Mouse (Mus musculus): ENCODE measurements around the gene Adgrf1. TPM values are rescaled to one million over a fixed set of nuclear protein-coding genes. Genes with fewer than 3 reads are reported as not detected.

Gene Adgrf1
- polyA plus RNA-seq, 1 experiment from 2014 or later, result not detected

DNA sequence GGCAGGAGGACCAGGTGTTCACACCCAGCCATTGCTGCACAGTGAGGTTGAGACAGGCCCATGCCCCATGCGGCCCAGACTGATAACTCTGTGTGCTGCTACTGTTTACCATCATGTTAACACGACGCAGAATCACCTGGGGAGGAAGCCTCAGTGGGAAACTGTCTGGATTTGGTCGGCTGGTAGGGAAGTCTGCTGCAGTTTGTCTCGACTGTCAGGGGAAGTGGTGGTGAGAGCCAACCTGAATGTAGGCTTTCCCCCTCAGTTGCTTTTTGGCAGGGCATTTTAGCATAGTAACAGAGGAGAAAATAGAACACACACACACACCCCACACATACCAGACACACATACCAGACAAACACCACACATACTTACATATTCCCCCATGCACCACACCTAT, 12.7 kb downstream of the Adgrf1 start:
- H3K9me3 ChIP-seq (replicated peaks; ENCODE audit: control insufficient read depth, low read length), result no peaks in the 10 kb centered on the region
- no peak overlapping the region for H3K4me2 ChIP-seq (ENCODE audit: low read length)
- no peak overlapping the region for H3K27ac ChIP-seq (ENCODE audit: low read depth, low read length)
- no peak for ATAC-seq
- DNase-seq (ENCODE audit: low spot score), result no peak
- WGBS, result 73% methylated on average over 5 of the region's 5 CpGs
- H3K36me3 ChIP-seq (ENCODE audit: control insufficient read depth, insufficient read depth, low read length), result no peaks in the 10 kb centered on the region
- H3K27me3 ChIP-seq (replicated peaks; ENCODE audit: control insufficient read depth, insufficient read depth, low read length), result no peaks in the 10 kb centered on the region
- no peak overlapping the region for H3K4me3 ChIP-seq (ENCODE audit: low read depth, low read length)
- no peak overlapping the region for H3K9ac ChIP-seq (ENCODE audit: low read length)
- no peaks in the 10 kb centered on the region for H3K4me1 ChIP-seq (ENCODE audit: control insufficient read depth, insufficient read depth, low read length)

DNA sequence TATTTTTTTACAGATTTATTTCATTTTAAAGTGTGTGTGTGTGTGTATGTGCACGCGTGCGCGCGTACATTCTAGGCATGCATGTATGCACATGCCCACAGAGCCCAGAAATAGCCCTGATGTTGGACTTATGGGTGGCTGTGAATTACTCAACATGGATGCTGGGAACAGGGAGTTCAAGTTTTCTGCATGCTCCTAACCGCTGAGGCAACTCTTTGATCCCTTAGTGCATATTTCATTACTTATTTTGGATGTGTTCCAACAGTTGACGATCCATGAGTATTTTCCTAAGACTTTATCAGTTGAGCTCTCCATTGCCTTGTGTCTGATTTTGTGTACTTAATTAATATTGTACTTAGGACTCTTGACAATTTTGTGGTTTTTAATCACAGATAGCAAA, 29.4 kb downstream of the Adgrf1 start:
- H3K27me3 ChIP-seq (replicated peaks; ENCODE audit: control insufficient read depth, insufficient read depth, low read length), result no peaks in the 10 kb centered on the region
- H3K4me3 ChIP-seq (ENCODE audit: low read depth, low read length), result no peak overlapping the region
- no peaks in the 10 kb centered on the region for H3K9me3 ChIP-seq (replicated peaks; ENCODE audit: control insufficient read depth, low read length)
- H3K9ac ChIP-seq (ENCODE audit: low read length), result no peak overlapping the region
- WGBS, result 95% methylated on average over 7 of the region's 7 CpGs
- no peaks in the 10 kb centered on the region for H3K4me1 ChIP-seq (ENCODE audit: control insufficient read depth, insufficient read depth, low read length)
- ATAC-seq (no peak), DNase-seq (ENCODE audit: low spot score) (no peak)
- H3K36me3 ChIP-seq (ENCODE audit: control insufficient read depth, insufficient read depth, low read length), result no peaks in the 10 kb centered on the region
- H3K27ac ChIP-seq (ENCODE audit: low read depth, low read length), result no peak overlapping the region
- H3K4me2 ChIP-seq (ENCODE audit: low read length), result no peak overlapping the region

DNA sequence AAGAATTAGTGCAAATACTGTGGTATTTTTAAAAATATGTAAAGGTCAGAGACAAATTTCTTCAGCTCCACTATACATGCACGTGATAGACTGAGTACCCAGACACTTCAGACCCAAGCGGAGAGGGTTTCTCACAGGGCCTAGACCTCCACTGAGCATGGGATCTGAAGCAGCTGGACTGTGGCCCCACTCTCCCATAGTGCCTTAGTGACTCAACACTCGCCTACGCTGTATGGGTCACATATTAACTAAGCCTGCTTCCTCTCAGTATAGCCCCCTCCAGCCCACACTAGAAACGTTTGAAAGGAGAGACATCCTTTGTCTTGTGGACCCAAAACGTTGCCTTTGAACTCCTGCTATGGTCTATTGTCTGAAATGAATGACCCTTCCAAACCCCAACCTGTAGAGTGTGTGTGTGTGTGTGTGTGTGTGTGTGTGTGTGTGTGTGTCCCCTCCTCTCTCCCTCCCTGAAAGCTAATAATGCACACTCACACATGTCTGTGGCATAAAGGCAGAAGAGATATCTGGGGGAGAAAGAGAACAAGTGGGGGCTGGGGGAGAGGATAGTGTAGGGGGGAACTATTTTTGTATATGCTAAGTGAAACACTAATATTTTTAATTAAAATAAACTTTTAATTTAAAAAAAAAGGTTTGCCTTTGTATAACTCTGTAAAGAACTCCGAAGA, 56.0 kb downstream of the Adgrf1 start:
- 39% methylated on average over 7 of the region's 7 CpGs for WGBS
- Histone ChIP-seq H3K9ac (ENCODE audit: low read length) (no peak overlapping the region), H3K4me2 (ENCODE audit: low read length) (peak overlapping the region; percentile 65; the same call in 1 of the 2 replicates), H3K9me3 (replicated peaks; ENCODE audit: control insufficient read depth, low read length) (no peaks in the 10 kb centered on the region), H3K27ac (ENCODE audit: low read depth, low read length) (no peak overlapping the region), H3K4me1 (ENCODE audit: control insufficient read depth, insufficient read depth, low read length) (peaks cover 6% of the 10 kb centered on the region), H3K27me3 (replicated peaks; ENCODE audit: control insufficient read depth, insufficient read depth, low read length) (no peaks in the 10 kb centered on the region), H3K4me3 (ENCODE audit: low read depth, low read length) (peak overlapping the region; percentile 29; the same call in 1 of the 2 replicates), H3K36me3 (ENCODE audit: control insufficient read depth, insufficient read depth, low read length) (no peaks in the 10 kb centered on the region)
- peak; percentile 16; the same call in 1 of the 2 replicates for ATAC-seq
- DNase-seq (ENCODE audit: low spot score), result no peak

DNA sequence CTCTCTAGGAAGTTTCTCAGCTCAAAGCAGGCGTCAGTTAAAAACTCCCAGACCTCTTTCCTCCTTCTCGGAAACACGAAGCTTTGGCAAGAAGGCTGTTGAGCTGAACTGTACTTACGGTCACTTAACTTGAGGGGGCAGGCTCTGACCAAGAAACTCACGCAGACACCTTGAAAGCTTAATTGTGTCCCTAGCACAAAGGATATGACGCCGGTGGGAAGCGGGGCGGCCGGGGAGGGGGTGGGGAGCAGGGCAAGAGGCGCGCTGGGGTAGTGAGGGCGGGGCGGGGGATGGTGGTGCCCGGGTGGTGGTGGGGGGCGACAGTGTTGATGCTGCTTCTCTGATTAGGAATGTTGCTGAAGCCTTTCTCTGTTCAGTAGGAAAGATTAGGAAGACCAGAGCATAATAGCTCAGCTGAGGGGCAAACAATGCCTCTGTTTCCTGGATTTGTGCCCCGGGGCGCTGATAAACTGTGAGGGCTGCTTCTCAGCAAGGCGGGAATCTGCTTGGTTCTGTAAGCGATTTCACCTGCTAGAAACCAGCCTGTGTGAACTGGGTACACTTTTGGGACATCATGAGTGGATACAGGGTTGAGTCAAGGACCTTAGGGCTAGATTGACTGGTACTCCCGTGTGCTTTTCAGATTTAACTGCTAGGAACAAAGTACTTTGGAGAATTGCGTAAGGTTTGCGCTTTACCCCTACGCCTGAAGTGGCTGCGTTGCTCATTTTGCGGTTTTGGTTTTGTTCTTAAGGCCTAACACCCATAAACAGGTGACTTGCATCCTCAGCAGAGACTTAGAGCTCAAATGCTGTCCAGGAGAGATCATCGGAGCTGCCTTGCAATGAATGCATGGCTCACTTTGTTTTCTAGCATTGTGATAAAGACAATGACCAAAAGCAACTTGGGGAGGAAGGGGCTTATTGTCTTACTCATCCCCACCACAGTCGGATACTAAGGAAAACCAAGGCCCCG, 56.9 kb downstream of the Adgrf1 start:
- peak overlapping the region; percentile 29 for H3K4me3 ChIP-seq (ENCODE audit: low read depth, low read length)
- DNase-seq (ENCODE audit: low spot score) (peak; percentile 88), ATAC-seq (peak; percentile 91)
- no peaks in the 10 kb centered on the region for H3K27me3 ChIP-seq (replicated peaks; ENCODE audit: control insufficient read depth, insufficient read depth, low read length)
- H3K9ac ChIP-seq (ENCODE audit: low read length), result peak overlapping the region; percentile 61
- H3K4me1 ChIP-seq (ENCODE audit: control insufficient read depth, insufficient read depth, low read length), result peaks cover 6% of the 10 kb centered on the region
- WGBS, result 5% methylated on average over 29 of the region's 29 CpGs
- H3K4me2 ChIP-seq (ENCODE audit: low read length), result peak overlapping the region; percentile 65
- no peaks in the 10 kb centered on the region for H3K36me3 ChIP-seq (ENCODE audit: control insufficient read depth, insufficient read depth, low read length)
- H3K27ac ChIP-seq (ENCODE audit: low read depth, low read length), result 0 out of 2 replicates have a peak overlapping the region, but pooled peaks have one; percentile 21
- no peaks in the 10 kb centered on the region for H3K9me3 ChIP-seq (replicated peaks; ENCODE audit: control insufficient read depth, low read length)

DNA sequence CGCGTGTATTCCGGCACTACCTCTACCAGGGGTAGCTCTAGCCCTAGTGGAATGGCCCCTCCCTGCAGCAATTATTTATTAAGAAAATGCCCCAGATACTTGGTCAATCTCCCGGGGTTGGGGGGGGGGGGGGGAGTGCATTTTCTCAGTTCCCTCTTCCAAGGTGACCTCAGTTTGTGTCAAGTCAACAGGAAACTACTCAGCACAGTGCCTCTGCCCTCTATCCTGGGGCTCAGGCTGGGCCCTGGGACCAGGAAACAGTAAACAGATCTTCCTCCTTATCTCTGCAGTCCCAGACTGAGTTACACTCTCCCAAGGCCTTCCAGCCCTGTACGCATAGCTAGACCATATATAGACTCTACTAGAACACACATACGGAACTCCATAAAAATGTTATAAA, 57.7 kb downstream of the Adgrf1 start:
- Histone ChIP-seq H3K4me2 (ENCODE audit: low read length) (no peak overlapping the region), H3K4me1 (ENCODE audit: control insufficient read depth, insufficient read depth, low read length) (peaks cover 6% of the 10 kb centered on the region), H3K9ac (ENCODE audit: low read length) (no peak overlapping the region), H3K27ac (ENCODE audit: low read depth, low read length) (no peak overlapping the region), H3K4me3 (ENCODE audit: low read depth, low read length) (no peak overlapping the region), H3K36me3 (ENCODE audit: control insufficient read depth, insufficient read depth, low read length) (no peaks in the 10 kb centered on the region), H3K9me3 (replicated peaks; ENCODE audit: control insufficient read depth, low read length) (no peaks in the 10 kb centered on the region), H3K27me3 (replicated peaks; ENCODE audit: control insufficient read depth, insufficient read depth, low read length) (no peaks in the 10 kb centered on the region)
- WGBS, result 82% methylated on average over 6 of the region's 6 CpGs
- ATAC-seq, result no peak
- no peak for DNase-seq (ENCODE audit: low spot score)

DNA sequence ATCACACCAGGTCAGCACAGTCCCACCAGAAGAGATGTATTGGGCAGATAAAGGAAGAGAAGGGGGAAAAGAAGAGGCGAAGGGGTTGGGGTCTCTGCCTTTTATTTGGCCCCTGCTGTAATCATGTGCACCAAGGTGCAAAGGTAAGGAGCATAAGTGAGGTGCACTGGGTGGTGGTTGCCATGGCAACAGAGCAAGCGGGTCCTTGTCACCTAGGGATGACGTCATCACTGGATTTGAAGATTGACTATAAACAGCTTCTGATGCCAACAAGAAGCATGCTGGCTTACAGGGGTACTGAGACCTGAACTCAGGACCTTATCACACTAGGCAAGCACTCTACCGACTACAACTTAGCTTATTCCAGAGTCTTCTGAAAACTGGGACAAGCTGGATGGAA, 59.1 kb downstream of the Adgrf1 start:
- ATAC-seq, result no peak
- Histone ChIP-seq H3K9ac (ENCODE audit: low read length) (no peak overlapping the region), H3K27me3 (replicated peaks; ENCODE audit: control insufficient read depth, insufficient read depth, low read length) (no peaks in the 10 kb centered on the region), H3K4me1 (ENCODE audit: control insufficient read depth, insufficient read depth, low read length) (peaks cover 6% of the 10 kb centered on the region), H3K36me3 (ENCODE audit: control insufficient read depth, insufficient read depth, low read length) (no peaks in the 10 kb centered on the region), H3K4me2 (ENCODE audit: low read length) (no peak overlapping the region), H3K27ac (ENCODE audit: low read depth, low read length) (no peak overlapping the region), H3K9me3 (replicated peaks; ENCODE audit: control insufficient read depth, low read length) (no peaks in the 10 kb centered on the region), H3K4me3 (ENCODE audit: low read depth, low read length) (no peak overlapping the region)
- no peak for DNase-seq (ENCODE audit: low spot score)
- WGBS, result 88% methylated on average over 4 of the region's 4 CpGs

DNA sequence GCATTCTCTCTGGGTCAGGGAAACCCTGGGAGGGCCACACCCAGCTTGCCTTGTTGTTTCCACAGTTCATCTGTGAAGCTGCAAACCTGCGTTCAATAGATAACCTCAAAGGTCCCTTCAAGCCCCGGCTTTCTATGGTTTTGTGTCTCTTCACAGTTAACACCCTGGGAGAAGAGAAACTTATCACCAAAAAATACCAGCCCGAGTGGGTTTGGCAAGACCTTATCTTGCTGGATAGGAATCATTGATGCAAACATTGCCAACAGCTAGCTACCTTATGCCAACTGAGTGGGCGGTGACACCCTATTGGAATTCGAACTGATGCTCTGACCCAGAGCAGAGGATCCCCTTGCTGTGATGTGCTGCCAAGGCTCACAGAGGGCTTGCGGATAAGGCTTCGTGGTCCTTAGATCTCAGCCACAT, 59.6 kb downstream of the Adgrf1 start:
- WGBS, result 80% methylated on average over 7 of the region's 7 CpGs
- no peak for DNase-seq (ENCODE audit: low spot score)
- Histone ChIP-seq H3K27me3 (replicated peaks; ENCODE audit: control insufficient read depth, insufficient read depth, low read length) (no peaks in the 10 kb centered on the region), H3K4me3 (ENCODE audit: low read depth, low read length) (no peak overlapping the region), H3K27ac (ENCODE audit: low read depth, low read length) (no peak overlapping the region), H3K9me3 (replicated peaks; ENCODE audit: control insufficient read depth, low read length) (no peaks in the 10 kb centered on the region), H3K36me3 (ENCODE audit: control insufficient read depth, insufficient read depth, low read length) (no peaks in the 10 kb centered on the region), H3K9ac (ENCODE audit: low read length) (no peak overlapping the region), H3K4me1 (ENCODE audit: control insufficient read depth, insufficient read depth, low read length) (peaks cover 6% of the 10 kb centered on the region), H3K4me2 (ENCODE audit: low read length) (no peak overlapping the region)
- no peak for ATAC-seq

DNA sequence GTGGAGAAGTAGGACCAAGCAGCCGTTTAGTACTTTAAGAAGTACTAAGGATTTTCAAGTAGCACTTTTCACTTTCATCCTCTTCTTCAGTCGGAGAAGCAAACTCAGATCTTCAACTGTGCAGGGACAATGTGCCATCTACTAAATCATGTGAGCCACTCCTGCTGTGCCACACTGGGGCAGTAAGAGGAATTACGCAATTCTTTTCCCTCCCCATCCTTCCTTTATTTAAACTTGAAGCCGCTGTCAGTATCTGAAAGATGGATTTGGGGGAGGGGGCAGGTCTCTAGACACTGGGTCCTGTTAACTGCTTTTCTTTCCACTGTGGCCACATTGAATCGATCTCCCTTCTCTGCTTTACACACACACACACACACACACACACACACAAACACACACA, 62.6 kb downstream of the Adgrf1 start:
- H3K4me1 ChIP-seq (ENCODE audit: control insufficient read depth, insufficient read depth, low read length), result no peaks in the 10 kb centered on the region
- H3K9me3 ChIP-seq (replicated peaks; ENCODE audit: control insufficient read depth, low read length), result no peaks in the 10 kb centered on the region
- H3K4me3 ChIP-seq (ENCODE audit: low read depth, low read length), result no peak overlapping the region
- H3K27ac ChIP-seq (ENCODE audit: low read depth, low read length), result no peak overlapping the region
- no peak for DNase-seq (ENCODE audit: low spot score)
- no peaks in the 10 kb centered on the region for H3K27me3 ChIP-seq (replicated peaks; ENCODE audit: control insufficient read depth, insufficient read depth, low read length)
- 44% methylated on average over 5 of the region's 5 CpGs for WGBS
- H3K4me2 ChIP-seq (ENCODE audit: low read length), result no peak overlapping the region
- H3K36me3 ChIP-seq (ENCODE audit: control insufficient read depth, insufficient read depth, low read length), result no peaks in the 10 kb centered on the region
- H3K9ac ChIP-seq (ENCODE audit: low read length), result no peak overlapping the region
- no peak for ATAC-seq

DNA sequence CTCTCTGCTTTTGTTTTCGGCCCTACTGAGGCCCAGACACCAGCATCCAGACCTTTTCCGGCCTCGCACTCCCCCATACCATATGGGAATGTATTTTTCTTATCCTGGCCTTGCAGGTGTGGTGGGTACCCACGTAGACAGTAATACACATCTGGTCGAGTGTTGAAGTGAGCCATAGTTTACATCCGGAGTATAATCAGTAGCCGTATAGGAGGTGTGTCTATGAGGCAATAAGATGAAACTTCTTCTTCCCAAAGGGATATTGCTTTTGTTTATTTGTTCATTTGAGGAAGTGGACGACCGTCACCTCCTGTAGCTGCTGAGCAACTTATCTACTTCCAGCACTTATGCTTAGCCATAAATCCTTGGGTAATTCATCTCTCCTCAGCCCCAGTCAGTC, 63.9 kb downstream of the Adgrf1 start:
- DNase-seq (ENCODE audit: low spot score), result no peak
- no peak overlapping the region for H3K27ac ChIP-seq (ENCODE audit: low read depth, low read length)
- H3K9me3 ChIP-seq (replicated peaks; ENCODE audit: control insufficient read depth, low read length), result no peaks in the 10 kb centered on the region
- no peaks in the 10 kb centered on the region for H3K36me3 ChIP-seq (ENCODE audit: control insufficient read depth, insufficient read depth, low read length)
- H3K4me1 ChIP-seq (ENCODE audit: control insufficient read depth, insufficient read depth, low read length), result no peaks in the 10 kb centered on the region
- H3K9ac ChIP-seq (ENCODE audit: low read length), result no peak overlapping the region
- no peak for ATAC-seq
- no peak overlapping the region for H3K4me2 ChIP-seq (ENCODE audit: low read length)
- WGBS, result 87% methylated on average over 9 of the region's 9 CpGs
- H3K27me3 ChIP-seq (replicated peaks; ENCODE audit: control insufficient read depth, insufficient read depth, low read length), result no peaks in the 10 kb centered on the region
- H3K4me3 ChIP-seq (ENCODE audit: low read depth, low read length), result no peak overlapping the region

Measured in forebrain, embryonic 14.5 days (tissue).